Mouse (Mus musculus): ENCODE data around the gene Rnasel. TPM values are rescaled to one million over a fixed set of nuclear protein-coding genes. Genes with fewer than 3 reads are reported as not detected.
"Not testable (repeated sequence)": the region's sequence is repeated elsewhere in the genome, so short reads cannot be mapped to it uniquely, and the experiment has no call there.

Rnasel gene
- polyA plus RNA-seq, 1 experiment, result 1.7 TPM

DNA sequence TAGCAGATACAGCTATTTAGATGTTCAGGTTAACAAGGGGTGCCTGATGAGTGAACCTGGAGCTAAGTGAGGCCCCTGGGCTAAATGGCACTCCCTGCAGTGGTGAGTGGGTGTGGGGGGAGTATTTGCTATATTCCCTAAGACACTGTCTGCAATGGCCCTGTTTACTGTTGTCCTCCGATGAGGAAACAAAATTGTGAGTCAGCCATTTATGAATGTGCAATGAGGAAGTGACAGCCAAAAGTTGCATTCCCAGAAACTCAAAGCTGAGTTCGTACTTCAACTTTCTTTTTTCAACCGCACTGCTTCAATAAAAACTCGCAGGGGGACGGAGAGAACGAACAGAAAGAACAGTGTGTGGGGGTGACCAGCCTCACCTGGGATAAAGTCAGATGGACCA, 3.3 kb downstream of the Rnasel start:
- H3K4me1 ChIP-seq (ENCODE audit: control insufficient read depth, insufficient read depth, low read length), result peaks cover 2% of the 10 kb centered on the region
- H3K4me3 ChIP-seq (ENCODE audit: control insufficient read depth, low read depth, low read length), result no peak overlapping the region
- no peak overlapping the region for H3K27ac ChIP-seq (ENCODE audit: control insufficient read depth, insufficient read depth, low read depth, low read length)
- no peaks in the 10 kb centered on the region for H3K27me3 ChIP-seq (ENCODE audit: control insufficient read depth, insufficient read depth, low read length)
- H3K36me3 ChIP-seq (ENCODE audit: control insufficient read depth, insufficient read depth, low read length), result no peaks in the 10 kb centered on the region
- TF ChIP-seq CTCF (IDR thresholded peaks at IDR 0.05; ENCODE audit: control insufficient read depth, insufficient read depth, insufficient replicate concordance, low read depth, low read length) (no peak), POLR2A (IDR thresholded peaks at IDR 0.05; ENCODE audit: control insufficient read depth, low read depth, low read length) (no peak)

DNA sequence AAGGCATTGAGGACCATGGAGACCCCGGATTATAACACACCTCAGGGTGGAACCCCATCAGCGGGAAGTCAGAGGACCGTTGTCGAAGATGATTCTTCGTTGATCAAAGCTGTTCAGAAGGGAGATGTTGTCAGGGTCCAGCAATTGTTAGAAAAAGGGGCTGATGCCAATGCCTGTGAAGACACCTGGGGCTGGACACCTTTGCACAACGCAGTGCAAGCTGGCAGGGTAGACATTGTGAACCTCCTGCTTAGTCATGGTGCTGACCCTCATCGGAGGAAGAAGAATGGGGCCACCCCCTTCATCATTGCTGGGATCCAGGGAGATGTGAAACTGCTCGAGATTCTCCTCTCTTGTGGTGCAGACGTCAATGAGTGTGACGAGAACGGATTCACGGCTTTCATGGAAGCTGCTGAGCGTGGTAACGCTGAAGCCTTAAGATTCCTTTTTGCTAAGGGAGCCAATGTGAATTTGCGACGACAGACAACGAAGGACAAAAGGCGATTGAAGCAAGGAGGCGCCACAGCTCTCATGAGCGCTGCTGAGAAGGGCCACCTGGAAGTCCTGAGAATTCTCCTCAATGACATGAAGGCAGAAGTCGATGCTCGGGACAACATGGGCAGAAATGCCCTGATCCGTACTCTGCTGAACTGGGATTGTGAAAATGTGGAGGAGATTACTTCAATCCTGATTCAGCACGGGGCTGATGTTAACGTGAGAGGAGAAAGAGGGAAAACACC, 4.7 kb downstream of the Rnasel start:
- Histone ChIP-seq H3K4me1 (ENCODE audit: control insufficient read depth, insufficient read depth, low read length) (no peaks in the 10 kb centered on the region), H3K27ac (ENCODE audit: control insufficient read depth, insufficient read depth, low read depth, low read length) (no peak overlapping the region), H3K4me3 (ENCODE audit: control insufficient read depth, low read depth, low read length) (no peak overlapping the region), H3K27me3 (ENCODE audit: control insufficient read depth, insufficient read depth, low read length) (no peaks in the 10 kb centered on the region), H3K36me3 (ENCODE audit: control insufficient read depth, insufficient read depth, low read length) (no peaks in the 10 kb centered on the region)
- TF ChIP-seq CTCF (IDR thresholded peaks at IDR 0.05; ENCODE audit: control insufficient read depth, insufficient read depth, insufficient replicate concordance, low read depth, low read length), result no peak
- TF ChIP-seq POLR2A (IDR thresholded peaks at IDR 0.05; ENCODE audit: control insufficient read depth, low read depth, low read length), result no peak

DNA sequence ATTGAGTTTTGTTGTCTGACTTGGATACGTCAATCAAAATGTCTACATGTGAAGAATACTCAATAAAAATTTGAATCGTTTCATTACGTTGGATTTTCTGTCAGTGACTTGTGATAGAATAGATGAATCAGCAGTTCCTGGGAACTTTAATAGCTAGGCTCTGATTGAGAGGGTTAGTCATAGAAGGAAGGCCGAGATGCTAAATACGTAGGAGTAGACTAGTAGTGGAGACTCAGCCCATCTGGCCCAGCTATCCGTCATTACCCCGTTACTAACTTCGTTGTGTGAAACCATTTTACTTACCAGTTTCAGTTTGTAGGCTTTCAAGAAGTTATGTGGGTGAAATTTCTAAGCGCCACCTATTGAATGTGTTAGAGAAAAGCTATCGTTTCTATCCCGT, 14.9 kb downstream of the Rnasel start:
- Histone ChIP-seq H3K27ac (ENCODE audit: control insufficient read depth, insufficient read depth, low read depth, low read length) (no peak overlapping the region), H3K36me3 (ENCODE audit: control insufficient read depth, insufficient read depth, low read length) (no peaks in the 10 kb centered on the region), H3K4me3 (ENCODE audit: control insufficient read depth, low read depth, low read length) (no peak overlapping the region), H3K4me1 (ENCODE audit: control insufficient read depth, insufficient read depth, low read length) (peaks cover 5% of the 10 kb centered on the region), H3K27me3 (ENCODE audit: control insufficient read depth, insufficient read depth, low read length) (no peaks in the 10 kb centered on the region)
- no peak for TF ChIP-seq POLR2A (IDR thresholded peaks at IDR 0.05; ENCODE audit: control insufficient read depth, low read depth, low read length)
- no peak for TF ChIP-seq CTCF (IDR thresholded peaks at IDR 0.05; ENCODE audit: control insufficient read depth, insufficient read depth, insufficient replicate concordance, low read depth, low read length)

DNA sequence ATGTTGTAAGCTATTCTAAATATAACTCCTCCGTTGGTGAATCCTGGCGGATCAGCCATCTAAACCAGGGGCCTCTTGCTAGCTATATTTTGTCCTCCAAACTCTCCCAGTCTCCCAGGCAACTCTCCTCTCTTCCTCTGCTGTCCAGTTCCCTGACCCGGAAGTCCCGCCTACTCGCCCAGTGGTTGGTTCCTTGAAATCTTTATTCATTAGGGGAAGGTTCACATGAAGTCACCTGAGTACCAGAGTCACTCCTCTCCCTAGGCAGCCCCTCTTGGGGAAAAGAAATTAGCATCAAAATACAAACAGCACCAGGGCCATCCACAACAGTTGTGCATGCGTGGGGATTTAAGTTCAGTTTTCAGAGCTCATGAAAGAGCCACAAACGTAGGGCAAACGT, 17.1 kb downstream of the Rnasel start:
- H3K27me3 ChIP-seq (ENCODE audit: control insufficient read depth, insufficient read depth, low read length), result no peaks in the 10 kb centered on the region
- H3K27ac ChIP-seq (ENCODE audit: control insufficient read depth, insufficient read depth, low read depth, low read length), result no peak overlapping the region
- no peak for TF ChIP-seq CTCF (IDR thresholded peaks at IDR 0.05; ENCODE audit: control insufficient read depth, insufficient read depth, insufficient replicate concordance, low read depth, low read length)
- no peak for TF ChIP-seq POLR2A (IDR thresholded peaks at IDR 0.05; ENCODE audit: control insufficient read depth, low read depth, low read length)
- H3K4me3 ChIP-seq (ENCODE audit: control insufficient read depth, low read depth, low read length), result no peak overlapping the region
- peaks cover 5% of the 10 kb centered on the region for H3K4me1 ChIP-seq (ENCODE audit: control insufficient read depth, insufficient read depth, low read length)
- no peaks in the 10 kb centered on the region for H3K36me3 ChIP-seq (ENCODE audit: control insufficient read depth, insufficient read depth, low read length)

DNA sequence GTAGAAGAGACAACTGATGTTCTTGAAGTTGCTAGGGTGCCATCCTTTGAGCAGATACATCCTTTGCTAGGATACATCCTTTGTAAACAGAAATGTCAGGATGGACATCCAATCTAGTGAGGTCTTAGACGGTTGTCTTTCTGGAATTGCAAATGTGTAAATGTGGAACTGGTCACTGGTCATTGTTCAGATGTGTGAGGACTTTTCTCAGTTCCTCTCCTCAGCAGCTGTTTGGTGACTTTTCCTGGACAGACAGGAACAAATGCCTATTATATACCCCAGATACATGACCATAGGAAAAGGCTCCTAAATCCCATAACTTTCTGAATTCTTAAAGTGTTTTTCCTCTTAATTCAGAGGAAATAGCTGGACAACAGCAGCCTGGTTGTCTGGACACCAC, 18.1 kb downstream of the Rnasel start:
- H3K27me3 ChIP-seq (ENCODE audit: control insufficient read depth, insufficient read depth, low read length), result no peaks in the 10 kb centered on the region
- H3K27ac ChIP-seq (ENCODE audit: control insufficient read depth, insufficient read depth, low read depth, low read length), result no peak overlapping the region
- H3K36me3 ChIP-seq (ENCODE audit: control insufficient read depth, insufficient read depth, low read length), result no peaks in the 10 kb centered on the region
- H3K4me3 ChIP-seq (ENCODE audit: control insufficient read depth, low read depth, low read length), result no peak overlapping the region
- no peak for TF ChIP-seq CTCF (IDR thresholded peaks at IDR 0.05; ENCODE audit: control insufficient read depth, insufficient read depth, insufficient replicate concordance, low read depth, low read length)
- TF ChIP-seq POLR2A (IDR thresholded peaks at IDR 0.05; ENCODE audit: control insufficient read depth, low read depth, low read length), result no peak
- peaks cover 5% of the 10 kb centered on the region for H3K4me1 ChIP-seq (ENCODE audit: control insufficient read depth, insufficient read depth, low read length)

DNA sequence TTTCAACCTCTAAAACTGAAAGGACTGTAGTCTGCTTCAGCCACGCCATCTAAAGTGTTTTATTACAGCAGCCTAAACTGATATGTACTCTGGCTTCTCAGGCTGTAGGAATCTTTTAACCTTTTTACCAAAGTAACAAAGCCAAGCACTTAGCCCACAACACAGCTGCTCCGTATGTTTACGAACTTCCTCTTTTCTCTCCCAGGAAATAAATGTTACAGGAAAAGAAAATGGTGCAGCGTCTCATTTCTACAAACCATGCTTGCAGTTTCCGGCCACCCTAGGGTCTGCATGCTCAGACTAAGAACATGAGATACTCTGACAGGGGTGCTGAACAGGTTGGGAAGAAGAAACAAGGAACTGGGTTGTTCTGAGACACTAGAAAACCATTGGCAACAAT, 19.2 kb downstream of the Rnasel start:
- TF ChIP-seq CTCF (IDR thresholded peaks at IDR 0.05; ENCODE audit: control insufficient read depth, insufficient read depth, insufficient replicate concordance, low read depth, low read length) (no peak), POLR2A (IDR thresholded peaks at IDR 0.05; ENCODE audit: control insufficient read depth, low read depth, low read length) (no peak)
- no peak overlapping the region for H3K4me3 ChIP-seq (ENCODE audit: control insufficient read depth, low read depth, low read length)
- H3K27ac ChIP-seq (ENCODE audit: control insufficient read depth, insufficient read depth, low read depth, low read length), result no peak overlapping the region
- no peaks in the 10 kb centered on the region for H3K27me3 ChIP-seq (ENCODE audit: control insufficient read depth, insufficient read depth, low read length)
- H3K36me3 ChIP-seq (ENCODE audit: control insufficient read depth, insufficient read depth, low read length), result no peaks in the 10 kb centered on the region
- peaks cover 5% of the 10 kb centered on the region for H3K4me1 ChIP-seq (ENCODE audit: control insufficient read depth, insufficient read depth, low read length)

DNA sequence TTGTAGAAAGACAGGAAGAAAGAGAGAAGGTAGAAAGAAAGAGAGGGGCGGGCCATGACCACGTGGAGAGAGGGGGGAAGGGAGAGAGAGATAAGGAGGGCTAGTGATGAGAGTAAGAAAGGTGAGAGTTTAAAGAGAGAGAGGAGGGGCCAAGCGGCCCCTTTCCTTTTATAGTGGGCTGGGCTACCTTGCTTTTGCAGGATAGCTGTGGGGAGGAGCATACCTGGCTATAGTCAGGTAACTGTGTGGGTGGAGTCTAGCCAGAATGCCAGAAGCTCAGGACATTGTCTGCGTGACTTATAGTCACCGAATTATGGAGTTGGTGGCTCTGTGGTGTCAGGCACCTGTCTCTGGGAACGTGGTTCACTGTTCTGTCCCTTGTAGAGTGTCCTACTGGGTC, 20.3 kb downstream of the Rnasel start:
- not testable (repeated sequence) for H3K27ac ChIP-seq (ENCODE audit: control insufficient read depth, insufficient read depth, low read depth, low read length); H3K4me3 ChIP-seq (ENCODE audit: control insufficient read depth, low read depth, low read length); H3K36me3 ChIP-seq (ENCODE audit: control insufficient read depth, insufficient read depth, low read length); H3K4me1 ChIP-seq (ENCODE audit: control insufficient read depth, insufficient read depth, low read length); H3K27me3 ChIP-seq (ENCODE audit: control insufficient read depth, insufficient read depth, low read length)

Data from testis, adult 2 months (tissue).